Mouse (Mus musculus) lung, embryonic 15.5 days (tissue): ENCODE measurements around the gene Ubtd1. TPM values are rescaled to one million over a fixed set of nuclear protein-coding genes. Genes with fewer than 3 reads are reported as not detected.

Experiments
- ATAC-seq: fragments of 200-750 bp; cut with Nextera tagmentation; 2 replicates; pipeline ENCODE4 v1.8.0; 2017; ENCODE audit warnings: moderate number of reproducible peaks, borderline replicate concordance; ENCODE audit not compliant: low FRiP score, low TSS enrichment; ENCODE audit errors: extremely low read depth
- H3K27ac ChIP-seq: fragments of 300-500 bp; sonication (generic); 2 replicates; pipeline ENCODE4 v1.5.1; 2015; ENCODE audit warnings: moderate library complexity, mild to moderate bottlenecking, inconsistent platforms
- H3K27me3 ChIP-seq: fragments of 300-500 bp; sonication (generic); 2 replicates; pipeline ENCODE4 v1.6.1; 2015; ENCODE audit warnings: inconsistent platforms
- H3K36me3 ChIP-seq: fragments of 300-500 bp; sonication (generic); 2 replicates; pipeline ENCODE4 v1.6.1; 2015; ENCODE audit warnings: inconsistent platforms
- H3K4me1 ChIP-seq: fragments of 300-500 bp; sonication (generic); 2 replicates; pipeline ENCODE4 v1.6.1; 2015; ENCODE audit warnings: inconsistent platforms
- H3K4me2 ChIP-seq: fragments of 300-500 bp; sonication (generic); 2 replicates; pipeline ENCODE4 v1.6.1; 2015; ENCODE audit warnings: inconsistent platforms, mild to moderate bottlenecking, moderate library complexity
- H3K4me3 ChIP-seq: fragments of 300-500 bp; sonication (generic); 2 replicates; pipeline ENCODE4 v1.5.1; 2015; ENCODE audit warnings: mild to moderate bottlenecking, inconsistent platforms
- H3K9ac ChIP-seq: fragments of 300-500 bp; sonication (generic); 2 replicates; pipeline ENCODE4 v1.6.1; 2015; ENCODE audit warnings: inconsistent platforms
- H3K9me3 ChIP-seq: fragments of 300-500 bp; sonication (generic); 2 replicates; pipeline ENCODE4 v1.6.1; 2016; ENCODE audit warnings: inconsistent platforms
- WGBS: fragments of 180-500 bp; shearing (Covaris S2); methylation state at CpG from one replicate; pipeline ENCODE4 v1.1.7; 2015; 5-methylcytosine and 5-hydroxymethylcytosine counted together
- polyA plus RNA-seq: library from polyadenylated mRNA; unstranded; fragments of >200 nt; fragmentation: Nextera tagmentation; extraction: Ambion mirVana; gene quantifications from 2 replicates; pipeline ENCODE4 v1.2.1, GENCODE M21; 2015

Ubtd1 gene
- polyA plus RNA-seq, 1 experiment from 2014 or later, result 17.5 TPM

DNA sequence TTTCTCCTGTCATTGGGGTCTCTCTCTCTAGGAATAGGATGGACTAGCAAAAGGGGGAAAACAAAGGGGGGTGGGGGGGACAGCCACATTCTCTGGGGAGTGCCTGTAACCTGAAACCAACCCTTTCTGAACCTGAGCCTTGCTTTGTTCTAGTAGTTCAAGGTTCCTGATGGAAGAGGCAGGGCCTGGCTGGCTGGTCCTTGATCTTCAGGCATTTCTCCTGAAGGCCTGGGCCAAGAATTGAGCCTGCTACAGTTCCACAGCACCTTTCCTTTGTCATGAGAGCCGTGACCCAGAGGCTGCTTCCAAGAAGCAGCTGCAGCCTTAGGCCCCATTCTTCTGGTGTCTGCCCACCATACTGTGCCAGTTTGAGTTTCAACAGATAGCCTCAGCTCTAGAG, 13.9 kb downstream of the Ubtd1 start:
- H3K9me3 ChIP-seq, result no peaks in the 10 kb centered on the region
- H3K36me3 ChIP-seq, result no peaks in the 10 kb centered on the region
- H3K27ac ChIP-seq, result no peak overlapping the region
- no peak overlapping the region for H3K9ac ChIP-seq
- no peak overlapping the region for H3K4me3 ChIP-seq
- H3K4me1 ChIP-seq, result peaks cover 34% of the 10 kb centered on the region
- H3K4me2 ChIP-seq, result no peak overlapping the region
- WGBS, result 39% methylated on average over 1 of the region's 1 CpGs
- no peak for ATAC-seq
- H3K27me3 ChIP-seq, result no peaks in the 10 kb centered on the region

DNA sequence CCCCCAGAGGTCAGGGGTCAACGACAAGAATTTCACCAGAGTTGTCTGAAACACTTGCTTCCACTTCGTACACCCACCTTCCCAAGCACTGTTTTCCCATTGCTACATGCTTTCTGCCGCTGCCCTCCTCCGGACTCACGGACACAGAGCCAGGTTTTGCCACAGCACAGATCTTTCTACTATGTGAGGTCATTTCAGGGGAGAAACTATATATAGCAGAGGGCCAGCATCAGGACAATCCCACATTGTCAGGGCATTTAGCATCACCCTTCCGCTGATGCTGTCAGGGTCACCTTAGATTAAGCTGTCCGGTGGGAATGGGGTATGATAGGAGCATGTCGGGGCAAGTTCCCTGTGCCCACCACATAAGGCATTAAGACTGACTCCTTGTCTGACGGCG, 15.5 kb downstream of the Ubtd1 start:
- H3K27me3 ChIP-seq, result no peaks in the 10 kb centered on the region
- no peak overlapping the region for H3K4me2 ChIP-seq
- no peak overlapping the region for H3K4me3 ChIP-seq
- no peaks in the 10 kb centered on the region for H3K36me3 ChIP-seq
- no peak for ATAC-seq
- no peak overlapping the region for H3K27ac ChIP-seq
- H3K9ac ChIP-seq, result no peak overlapping the region
- H3K9me3 ChIP-seq, result no peaks in the 10 kb centered on the region
- H3K4me1 ChIP-seq, result peaks cover 42% of the 10 kb centered on the region
- WGBS, result 69% methylated on average over 10 of the region's 10 CpGs

DNA sequence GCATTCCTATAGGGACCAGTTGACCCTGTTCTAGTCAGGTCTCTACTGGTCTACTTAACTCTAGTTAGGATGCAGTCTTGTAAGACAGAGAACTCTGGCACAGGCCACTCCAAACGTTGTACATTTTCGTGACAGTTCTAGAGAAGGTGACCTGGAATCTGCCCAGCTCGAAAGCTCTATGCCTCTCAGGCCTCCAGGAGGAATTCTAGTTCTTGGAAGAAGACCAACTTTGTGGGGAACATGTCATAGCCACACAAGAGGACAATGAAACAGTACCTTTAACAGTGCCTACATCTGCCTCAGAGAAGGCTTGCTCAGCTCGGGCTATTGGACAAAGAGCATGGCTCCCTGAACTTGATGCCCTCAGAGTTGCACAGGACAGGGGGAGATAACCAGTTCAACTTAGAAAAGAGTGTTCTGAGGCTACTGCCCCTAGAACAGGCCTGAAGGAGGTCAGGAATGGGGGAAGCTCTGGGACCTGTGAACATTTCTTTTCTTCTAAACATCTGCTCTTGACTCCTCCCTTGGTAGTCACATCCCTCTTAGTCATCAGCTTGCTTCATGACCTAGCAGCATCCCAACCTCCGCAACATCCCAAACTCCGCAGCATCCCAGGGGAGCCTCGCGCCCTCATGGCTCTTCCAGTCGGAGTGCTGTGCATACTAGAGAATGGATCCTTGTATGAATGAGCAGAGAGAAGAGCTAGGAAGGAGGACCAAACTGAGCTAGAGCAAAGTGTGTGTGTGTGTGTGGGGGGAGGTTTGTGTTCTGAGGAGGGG, 17.4 kb downstream of the Ubtd1 start:
- H3K4me3 ChIP-seq, result no peak overlapping the region
- H3K4me2 ChIP-seq, result no peak overlapping the region
- no peaks in the 10 kb centered on the region for H3K36me3 ChIP-seq
- no peaks in the 10 kb centered on the region for H3K27me3 ChIP-seq
- H3K9ac ChIP-seq, result no peak overlapping the region
- H3K9me3 ChIP-seq, result no peaks in the 10 kb centered on the region
- ATAC-seq, result no peak
- peaks cover 26% of the 10 kb centered on the region for H3K4me1 ChIP-seq
- WGBS, result 75% methylated on average over 9 of the region's 9 CpGs
- no peak overlapping the region for H3K27ac ChIP-seq

DNA sequence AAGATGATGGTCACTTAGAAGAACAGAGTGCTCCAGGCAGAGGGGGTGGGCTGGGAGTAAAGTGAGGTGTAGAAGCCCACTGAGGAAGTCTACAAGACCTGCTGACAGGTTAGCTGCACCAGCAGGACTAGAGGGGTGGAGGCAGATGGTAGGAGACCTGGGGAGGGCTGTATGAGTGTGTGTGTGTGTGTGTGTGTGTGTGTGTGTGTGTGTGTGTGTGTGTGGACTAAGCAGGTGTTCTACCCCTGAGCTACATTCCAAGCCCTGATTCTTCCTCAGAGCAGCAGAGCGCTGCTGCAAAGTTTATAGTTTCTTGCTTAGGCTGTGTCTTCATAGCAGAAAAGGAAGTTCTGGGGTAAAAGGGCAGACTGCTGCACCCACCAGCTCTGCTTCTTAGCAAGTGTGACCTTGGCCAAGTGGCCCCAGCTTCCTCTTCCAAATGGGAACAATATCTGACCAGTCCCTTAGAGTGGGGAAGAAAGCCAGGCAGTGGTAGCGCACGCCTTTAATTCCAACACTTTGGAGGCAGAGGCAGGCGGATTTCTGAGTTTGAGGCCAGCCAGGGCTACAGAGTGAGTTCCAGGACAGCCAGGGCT, 18.2 kb downstream of the Ubtd1 start:
- Histone ChIP-seq H3K27me3 (no peaks in the 10 kb centered on the region), H3K27ac (peak overlapping the region; percentile 49), H3K4me3 (no peak overlapping the region), H3K4me1 (peaks cover 27% of the 10 kb centered on the region), H3K36me3 (no peaks in the 10 kb centered on the region), H3K4me2 (no peak overlapping the region), H3K9ac (no peak overlapping the region), H3K9me3 (no peaks in the 10 kb centered on the region)
- 73% methylated on average over 4 of the region's 4 CpGs for WGBS
- no peak for ATAC-seq

DNA sequence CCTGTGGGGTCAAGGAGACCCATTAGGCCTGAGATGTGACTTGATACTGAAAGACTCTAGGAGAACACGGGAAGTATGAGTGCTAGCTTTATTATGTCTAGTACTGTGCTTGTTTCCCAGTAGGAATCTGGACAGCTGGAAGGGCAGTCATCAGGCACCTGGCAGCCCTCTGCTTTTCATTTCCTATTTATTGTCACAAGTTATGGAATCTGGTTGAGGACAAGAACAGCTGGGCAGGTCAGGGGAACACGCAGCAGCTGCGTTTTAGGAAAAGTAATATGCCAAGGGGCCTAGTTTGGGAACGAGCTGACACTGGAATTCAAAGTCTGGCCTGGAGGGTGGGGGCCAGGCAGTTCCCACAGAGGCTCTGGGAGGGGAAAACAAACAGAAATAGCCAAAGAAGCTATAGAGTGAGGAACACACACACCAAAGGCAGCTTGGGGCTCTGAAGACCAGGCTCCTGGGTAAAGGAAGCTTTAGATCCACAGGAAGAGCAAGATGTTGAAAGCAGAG, 18.9 kb downstream of the Ubtd1 start:
- WGBS, result 16% methylated on average over 4 of the region's 4 CpGs
- 0 out of 2 replicates have a peak overlapping the region, but pooled peaks have one; percentile 4 for H3K4me2 ChIP-seq
- no peak overlapping the region for H3K9ac ChIP-seq
- H3K27me3 ChIP-seq, result no peaks in the 10 kb centered on the region
- peak; percentile 62; the same call in 1 of the 2 replicates for ATAC-seq
- H3K4me1 ChIP-seq, result peaks cover 27% of the 10 kb centered on the region
- H3K36me3 ChIP-seq, result no peaks in the 10 kb centered on the region
- no peaks in the 10 kb centered on the region for H3K9me3 ChIP-seq
- H3K27ac ChIP-seq, result peak overlapping the region; percentile 49
- H3K4me3 ChIP-seq, result no peak overlapping the region

DNA sequence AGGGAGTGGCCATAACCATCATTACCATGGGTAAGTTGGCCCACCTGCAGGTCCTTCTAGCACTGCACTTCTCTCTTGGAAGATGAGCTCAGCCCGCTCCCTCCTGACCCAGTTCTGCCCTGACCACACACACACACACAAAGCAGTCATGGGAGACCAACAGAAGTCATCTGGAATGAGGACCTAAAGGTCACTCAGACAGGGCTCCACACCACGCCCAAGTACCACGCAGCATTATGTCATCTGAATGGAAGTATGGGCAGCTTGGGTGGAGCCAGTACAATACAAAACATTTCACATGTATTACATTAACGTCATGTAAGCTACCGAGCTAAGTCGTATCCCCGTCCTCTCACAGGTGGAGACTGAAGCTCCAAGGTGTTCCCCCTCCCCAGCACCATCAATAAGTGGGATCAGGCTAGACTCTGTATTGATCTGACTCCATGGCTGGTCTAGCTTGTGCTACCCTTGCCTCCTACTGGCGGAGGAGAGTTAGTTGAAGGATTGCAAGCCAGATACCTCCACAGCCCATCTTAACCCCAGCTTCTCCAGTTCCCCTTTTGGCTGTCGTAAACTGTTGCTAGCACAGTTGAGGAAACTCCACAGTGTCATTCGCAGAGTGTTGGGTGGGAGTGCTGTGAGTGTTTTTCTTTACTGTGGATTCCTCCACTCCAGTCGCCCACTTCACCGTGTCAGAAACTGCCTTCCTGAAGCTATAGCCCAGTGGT, 19.9 kb downstream of the Ubtd1 start:
- no peak for ATAC-seq
- 86% methylated on average over 12 of the region's 12 CpGs for WGBS
- peak overlapping the region; percentile 49; the same call in 1 of the 2 replicates for H3K27ac ChIP-seq
- H3K36me3 ChIP-seq, result no peaks in the 10 kb centered on the region
- H3K4me3 ChIP-seq, result no peak overlapping the region
- H3K9me3 ChIP-seq, result no peaks in the 10 kb centered on the region
- H3K9ac ChIP-seq, result no peak overlapping the region
- H3K4me1 ChIP-seq, result peaks cover 33% of the 10 kb centered on the region
- H3K4me2 ChIP-seq, result no peak overlapping the region
- H3K27me3 ChIP-seq, result no peaks in the 10 kb centered on the region

DNA sequence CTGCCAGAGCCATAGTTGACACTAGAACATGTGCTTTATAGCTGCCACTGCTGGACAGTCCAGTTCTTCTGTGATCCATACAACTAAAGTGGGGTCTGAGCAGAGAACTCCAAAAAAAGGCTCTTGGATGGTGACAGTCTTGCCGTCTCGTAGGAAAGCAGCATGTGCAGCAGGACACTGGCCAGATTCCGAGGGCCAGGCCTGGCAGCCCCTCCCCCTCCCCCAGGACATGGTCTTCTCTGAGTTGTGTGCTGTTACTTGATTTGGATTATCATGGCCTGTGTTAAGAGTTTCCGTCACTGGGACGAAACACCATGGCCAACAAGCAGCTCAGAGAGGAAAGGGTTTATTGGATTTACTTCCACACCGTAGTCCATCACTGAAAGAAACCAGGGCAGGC, 22.7 kb downstream of the Ubtd1 start:
- Histone ChIP-seq H3K4me2 (no peak overlapping the region), H3K36me3 (no peaks in the 10 kb centered on the region), H3K9me3 (no peaks in the 10 kb centered on the region), H3K9ac (no peak overlapping the region), H3K27ac (no peak overlapping the region), H3K27me3 (no peaks in the 10 kb centered on the region), H3K4me1 (peaks cover 32% of the 10 kb centered on the region), H3K4me3 (no peak overlapping the region)
- 57% methylated on average over 6 of the region's 6 CpGs for WGBS
- ATAC-seq, result no peak

DNA sequence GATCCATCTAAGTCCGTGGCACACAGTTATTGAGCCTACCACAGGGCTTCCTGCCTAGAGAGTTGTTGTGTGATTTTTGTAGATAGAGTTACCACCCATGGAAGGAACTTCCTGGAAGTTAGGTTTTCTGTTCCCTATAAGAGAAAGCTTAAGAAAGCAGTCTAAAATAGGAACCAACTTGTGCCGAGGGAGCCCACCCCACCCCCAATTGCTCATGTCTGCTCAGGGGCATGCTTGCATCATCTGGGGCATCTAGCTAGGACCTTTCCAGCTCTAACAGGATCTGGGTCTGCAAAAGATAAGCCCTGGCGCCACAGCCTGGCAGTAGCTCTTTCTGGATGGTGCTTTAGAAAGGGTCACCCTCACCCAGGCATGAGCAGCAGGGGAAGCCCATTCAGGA, 24.1 kb downstream of the Ubtd1 start:
- ATAC-seq, result no peak
- H3K27ac ChIP-seq, result no peak overlapping the region
- no peak overlapping the region for H3K9ac ChIP-seq
- no peaks in the 10 kb centered on the region for H3K36me3 ChIP-seq
- H3K4me2 ChIP-seq, result no peak overlapping the region
- H3K9me3 ChIP-seq, result no peaks in the 10 kb centered on the region
- no peaks in the 10 kb centered on the region for H3K27me3 ChIP-seq
- H3K4me3 ChIP-seq, result no peak overlapping the region
- 58% methylated on average over 3 of the region's 3 CpGs for WGBS
- H3K4me1 ChIP-seq, result peaks cover 20% of the 10 kb centered on the region

DNA sequence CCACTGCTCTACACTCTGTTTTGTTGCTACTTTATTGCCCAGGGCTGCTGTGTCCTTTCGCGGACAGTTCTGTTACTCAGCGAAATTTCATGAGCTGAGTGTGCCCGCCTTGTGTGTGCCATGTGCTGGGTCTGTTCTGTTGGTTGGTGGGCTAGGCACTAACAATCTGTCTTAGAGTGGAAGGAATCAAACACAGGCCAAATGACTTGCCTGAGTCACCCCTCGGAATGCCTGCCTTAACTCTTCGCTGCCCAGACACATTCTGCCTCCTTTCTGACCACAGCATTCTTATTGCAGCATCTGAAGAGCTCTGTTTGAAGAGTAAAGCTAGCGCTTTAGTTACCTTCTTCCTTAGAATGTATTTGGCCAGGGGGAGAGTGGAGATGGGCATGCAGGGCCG, 25.0 kb downstream of the Ubtd1 start:
- no peak overlapping the region for H3K4me3 ChIP-seq
- 0 out of 2 replicates have a peak, but pooled peaks cover 13% of the 10 kb centered on the region for H3K4me1 ChIP-seq
- no peak overlapping the region for H3K9ac ChIP-seq

DNA sequence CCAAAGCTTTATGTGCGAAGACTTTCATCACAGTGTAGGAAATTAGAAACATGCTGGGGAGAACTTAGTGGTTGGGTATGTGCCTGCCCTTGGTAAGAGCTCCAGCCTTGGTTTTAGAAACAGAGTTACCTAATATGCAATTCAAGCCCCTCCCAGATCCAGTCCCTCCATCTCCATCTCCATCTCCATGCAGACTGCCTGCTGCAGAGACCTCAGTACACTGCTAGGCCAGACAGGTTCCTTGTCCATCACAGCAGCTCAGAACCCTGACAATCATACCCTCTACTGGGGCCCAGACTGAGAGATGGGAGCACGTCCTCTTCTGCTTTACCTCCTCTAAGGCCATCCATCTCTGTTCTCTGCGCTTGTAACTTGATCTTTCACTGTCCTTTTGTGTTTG, 27.0 kb downstream of the Ubtd1 start:
- no peak overlapping the region for H3K9ac ChIP-seq
- no peaks in the 10 kb centered on the region for H3K36me3 ChIP-seq
- H3K4me2 ChIP-seq, result no peak overlapping the region
- H3K27me3 ChIP-seq, result no peaks in the 10 kb centered on the region
- no peaks in the 10 kb centered on the region for H3K9me3 ChIP-seq
- H3K4me1 ChIP-seq, result 0 out of 2 replicates have a peak, but pooled peaks cover 13% of the 10 kb centered on the region
- no peak overlapping the region for H3K4me3 ChIP-seq
- no peak for ATAC-seq
- WGBS, result 53% methylated on average over 3 of the region's 3 CpGs
- no peak overlapping the region for H3K27ac ChIP-seq

More for the DNA sequence above, 25.0 kb downstream of the Ubtd1 start:
- Histone ChIP-seq H3K4me2 (no peak overlapping the region), H3K36me3 (no peaks in the 10 kb centered on the region), H3K27ac (no peak overlapping the region), H3K27me3 (no peaks in the 10 kb centered on the region), H3K9me3 (no peaks in the 10 kb centered on the region)
- 55% methylated on average over 8 of the region's 8 CpGs for WGBS
- ATAC-seq, result no peak

DNA sequence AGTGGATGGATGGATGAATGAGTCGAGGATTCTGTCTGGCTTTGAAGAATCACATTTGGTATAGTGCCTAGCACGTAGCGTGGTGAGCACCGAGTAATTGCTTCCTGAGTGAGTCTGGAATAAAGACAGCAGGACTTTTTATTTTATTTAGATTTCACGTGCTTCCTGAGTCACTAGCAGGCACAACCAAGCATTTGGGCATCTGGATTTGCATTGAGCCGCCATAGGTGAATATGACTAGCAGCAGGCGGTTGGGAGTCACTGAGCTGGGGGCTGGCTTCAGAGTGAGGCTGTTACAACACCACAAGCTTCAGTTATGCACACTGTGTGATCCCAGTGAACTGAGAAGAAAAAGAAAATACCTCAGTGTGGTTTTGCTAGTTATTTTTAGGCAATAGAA, 27.5 kb downstream of the Ubtd1 start:
- Histone ChIP-seq H3K27me3 (no peaks in the 10 kb centered on the region), H3K9ac (no peak overlapping the region), H3K4me1 (0 out of 2 replicates have a peak, but pooled peaks cover 13% of the 10 kb centered on the region), H3K9me3 (no peaks in the 10 kb centered on the region), H3K27ac (no peak overlapping the region), H3K4me2 (no peak overlapping the region), H3K36me3 (no peaks in the 10 kb centered on the region), H3K4me3 (no peak overlapping the region)
- ATAC-seq, result no peak
- WGBS, result 39% methylated on average over 7 of the region's 7 CpGs

DNA sequence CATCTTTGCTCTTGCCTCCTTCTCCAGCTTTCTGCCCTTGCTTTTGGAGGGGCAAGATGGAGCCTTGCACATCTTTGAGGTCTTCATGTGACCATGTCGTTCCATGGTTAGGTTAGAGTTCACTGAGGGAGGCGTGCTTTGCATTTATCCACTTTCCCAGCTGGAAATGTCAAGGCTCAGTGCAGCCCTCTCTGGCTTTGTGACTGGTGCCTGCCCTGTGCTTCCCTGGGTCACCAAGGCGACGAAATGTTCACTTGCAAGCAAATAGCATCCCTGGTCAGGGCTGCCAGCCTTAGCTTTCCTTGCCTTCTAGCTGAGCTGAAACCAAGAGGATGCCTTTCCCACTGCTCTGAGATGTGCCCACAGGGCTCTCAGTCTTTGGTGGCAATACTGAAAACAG, 28.9 kb downstream of the Ubtd1 start:
- Histone ChIP-seq H3K4me1 (0 out of 2 replicates have a peak, but pooled peaks cover 10% of the 10 kb centered on the region), H3K36me3 (no peaks in the 10 kb centered on the region), H3K27me3 (no peaks in the 10 kb centered on the region), H3K9me3 (no peaks in the 10 kb centered on the region), H3K27ac (no peak overlapping the region), H3K4me2 (no peak overlapping the region), H3K9ac (no peak overlapping the region), H3K4me3 (no peak overlapping the region)
- no peak for ATAC-seq
- 59% methylated on average over 4 of the region's 4 CpGs for WGBS
